Mouse (Mus musculus): ENCODE results near the gene Nek10.

- TF ChIP-seq POLR2A (IDR thresholded peaks at IDR 0.05; ENCODE audit: borderline replicate concordance, control insufficient read depth, low read depth, low read length) (no peak), CTCF (IDR thresholded peaks at IDR 0.05; ENCODE audit: control insufficient read depth, insufficient read depth, low read length) (no peak)
These were observed 1.4 kb downstream of the Nek10 start for GRCm38 (mm10) chr14:14804518-14805212.

Data from bone marrow, adult 2 months (tissue).